Mouse (Mus musculus) stomach, postnatal 0 days (tissue): ENCODE data around the gene Tedc1.

ENCODE experiments used
- CTCF ChIP-seq: IDR thresholded peaks from 2 replicates; pipeline ENCODE4 v1.5.1; 2016; ENCODE audit warnings: antibody characterized with exemption, low read depth, mild to moderate bottlenecking, moderate library complexity
- EP300 ChIP-seq: optimal IDR thresholded peaks from 2 replicates; pipeline ENCODE3; 2016; ENCODE audit warnings: antibody characterized with exemption

DNA sequence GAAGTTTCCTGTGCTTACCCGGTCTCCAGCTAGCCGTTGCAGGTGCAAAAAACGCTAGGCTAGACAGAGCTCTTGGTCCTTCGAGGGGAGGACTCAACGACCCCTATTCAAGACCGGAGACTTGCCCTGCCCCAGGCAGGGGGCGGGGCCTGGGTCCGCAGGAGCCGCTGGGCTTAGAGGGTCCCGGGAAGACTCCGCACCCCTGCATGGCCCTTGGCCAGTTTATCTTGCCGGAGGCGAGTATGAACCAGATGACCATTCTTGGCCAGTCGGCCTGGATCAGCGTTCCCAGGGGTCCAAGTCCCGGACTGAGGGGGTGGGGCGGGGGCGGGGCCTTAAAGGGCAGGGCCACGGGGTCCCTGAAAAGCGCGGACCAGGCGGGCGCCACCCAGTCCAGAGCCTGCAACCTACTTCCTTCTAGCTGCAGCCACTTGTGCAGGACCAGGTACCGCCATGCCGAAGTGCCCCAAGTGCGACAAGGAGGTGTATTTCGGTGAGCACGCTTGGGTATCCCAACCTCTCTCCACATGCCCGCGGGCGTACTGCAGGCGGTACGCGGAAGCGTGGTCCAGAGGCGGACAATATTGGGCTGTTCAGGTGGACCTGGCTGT is 4.5 kb upstream of the Tedc1 start:
- TF ChIP-seq CTCF (no peak), EP300 (no peak)
